Mouse (Mus musculus) limb, embryonic 11.5 days (tissue): Measurements from ENCODE around the gene Taar3. TPM values are rescaled to one million over a fixed set of nuclear protein-coding genes. Genes with fewer than 3 reads are reported as not detected.

Source experiments
- ATAC-seq: fragments of 200-750 bp; cut with Nextera tagmentation; 2 replicates; pipeline ENCODE4 v1.8.0; 2017; ENCODE audit warnings: low read depth; ENCODE audit not compliant: insufficient number of reproducible peaks, low FRiP score, low TSS enrichment
- DNase-seq: peaks from one replicate; pipeline ENCODE4 v3.0.0-alpha.2; 2015; ENCODE audit warnings: low spot score
- H3K27ac ChIP-seq: fragments of 300-500 bp; sonication (generic); replicated peaks from 2 replicates; pipeline ENCODE4 v1.5.1; 2014; ENCODE audit warnings: low read depth, mild to moderate bottlenecking, low read length
- H3K27me3 ChIP-seq: fragments of 300-500 bp; sonication (generic); 2 replicates; pipeline ENCODE4 v1.6.1; 2014; ENCODE audit warnings: mild to moderate bottlenecking, low read length, mixed read lengths; ENCODE audit not compliant: control insufficient read depth, insufficient read depth
- H3K36me3 ChIP-seq: fragments of 300-500 bp; sonication (generic); 2 replicates; pipeline ENCODE4 v1.6.1; 2014; ENCODE audit warnings: mild to moderate bottlenecking, low read length, moderate library complexity, mixed read lengths; ENCODE audit not compliant: control insufficient read depth, insufficient read depth
- H3K4me1 ChIP-seq: fragments of 300-500 bp; sonication (generic); 2 replicates; pipeline ENCODE4 v1.6.1; 2014; ENCODE audit warnings: low read length, mixed read lengths; ENCODE audit not compliant: control insufficient read depth, insufficient read depth
- H3K4me2 ChIP-seq: fragments of 300-500 bp; sonication (generic); 2 replicates; pipeline ENCODE4 v1.6.1; 2014; ENCODE audit warnings: low read depth, mild to moderate bottlenecking, moderate library complexity; ENCODE audit not compliant: severe bottlenecking
- H3K4me3 ChIP-seq: fragments of 300-500 bp; sonication (generic); 2 replicates; pipeline ENCODE4 v1.5.1; 2014; ENCODE audit warnings: low read depth, low read length
- H3K9ac ChIP-seq: fragments of 300-500 bp; sonication (generic); 2 replicates; pipeline ENCODE4 v1.6.1; 2014; ENCODE audit warnings: mild to moderate bottlenecking, low read length
- H3K9me3 ChIP-seq: fragments of 300-500 bp; sonication (generic); 2 replicates; pipeline ENCODE4 v1.6.1; 2016; ENCODE audit warnings: low read length; ENCODE audit not compliant: control insufficient read depth
- WGBS: fragments of 180-500 bp; shearing (Covaris S2); extraction: QIAGEN DNeasy Blood & Tissue Kit; methylation state at CpG from one replicate; pipeline ENCODE4 v1.1.7; 2014; 5-methylcytosine and 5-hydroxymethylcytosine counted together
- polyA plus RNA-seq: library from polyadenylated mRNA; unstranded; fragments of >200 nt; fragmentation: Nextera tagmentation; extraction: Ambion mirVana; gene quantifications from 2 replicates; pipeline ENCODE4 v1.2.1, GENCODE M21; 2014

Taar3 gene
- polyA plus RNA-seq, 1 experiment from 2014 or later = not detected

DNA sequence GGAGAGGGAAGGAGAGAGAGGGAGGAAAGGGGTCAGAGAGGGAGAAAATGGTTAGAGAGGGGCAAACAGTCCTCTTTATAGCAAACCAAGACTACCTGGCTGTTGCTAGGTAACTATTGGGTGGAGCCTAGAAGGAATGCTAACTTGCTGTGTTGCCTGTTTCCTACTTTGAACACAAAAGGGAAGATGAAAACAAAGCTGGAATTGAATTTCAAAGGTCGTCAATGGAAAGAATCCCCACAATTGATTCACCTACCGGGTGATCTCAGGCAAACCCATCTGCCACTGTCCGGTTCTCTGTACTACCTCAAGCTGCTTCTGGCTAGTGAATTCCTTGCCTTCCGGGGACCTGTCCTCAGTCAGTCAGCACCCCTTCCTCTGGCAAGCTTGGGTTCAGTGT is 28.6 kb downstream of the Taar3 start:
- Histone ChIP-seq H3K4me1 (no peaks in the 10 kb centered on the region), H3K9me3 (no peaks in the 10 kb centered on the region), H3K4me3 (no peak overlapping the region), H3K4me2 (no peak overlapping the region), H3K27ac (no peak overlapping the region), H3K27me3 (no peaks in the 10 kb centered on the region), H3K36me3 (no peaks in the 10 kb centered on the region), H3K9ac (no peak overlapping the region)
- DNase-seq (no peak), ATAC-seq (no peak)
- 55% methylated on average over 4 of the region's 4 CpGs for WGBS

DNA sequence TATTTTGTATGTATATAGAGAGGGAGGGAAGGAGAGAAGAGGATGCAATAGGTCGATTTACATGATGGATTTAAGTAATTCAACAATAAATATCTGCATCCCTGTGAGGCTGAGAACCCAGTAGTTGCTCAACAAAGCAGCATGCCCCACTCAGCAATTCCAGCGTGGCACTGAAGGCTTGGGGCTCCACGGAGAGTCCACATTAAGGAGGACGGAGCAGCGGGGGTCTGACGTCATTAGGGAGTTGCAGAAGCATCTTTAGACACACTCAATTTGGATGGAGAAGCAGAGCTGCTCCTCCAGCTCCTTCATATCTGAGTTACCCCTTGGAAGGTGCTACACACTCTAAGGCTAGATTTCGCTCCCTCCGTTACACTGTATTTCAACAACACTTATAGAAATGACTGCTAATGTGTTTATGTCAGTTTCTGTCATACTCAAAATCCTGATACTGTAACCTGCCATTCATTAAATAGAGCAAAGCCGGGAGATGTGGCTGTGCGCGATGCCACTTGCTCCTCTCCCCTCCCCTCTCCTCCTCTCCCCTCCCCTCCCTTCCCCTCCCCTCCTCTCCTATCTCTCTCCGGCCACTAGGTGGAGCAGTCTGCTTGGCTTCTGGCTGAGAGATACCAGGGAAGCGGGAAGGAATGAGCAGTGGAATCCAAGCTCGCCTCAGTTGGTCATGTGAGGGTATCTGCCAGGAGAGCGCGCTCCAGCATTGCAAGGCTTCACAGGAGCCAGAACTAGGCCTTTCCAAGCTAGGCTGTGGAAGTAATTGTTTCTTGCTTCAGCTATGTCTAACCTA is 29.7 kb downstream of the Taar3 start:
- Histone ChIP-seq H3K4me2 (no peak overlapping the region), H3K27me3 (no peaks in the 10 kb centered on the region), H3K27ac (no peak overlapping the region), H3K4me3 (no peak overlapping the region), H3K4me1 (no peaks in the 10 kb centered on the region), H3K9me3 (no peaks in the 10 kb centered on the region), H3K36me3 (no peaks in the 10 kb centered on the region), H3K9ac (no peak overlapping the region)
- WGBS = 47% methylated on average over 16 of the region's 16 CpGs
- DNase-seq = peak; percentile 74
- ATAC-seq = no peak

- no peak for DNase-seq
- ATAC-seq = no peak
- Histone ChIP-seq H3K4me2 (no peak within 1 kb of the TSS), H3K9me3 (no peaks in the 10 kb centered on the region), H3K4me1 (no peaks in the 10 kb centered on the region), H3K27ac (no peak within 1 kb of the TSS), H3K36me3 (no peaks in the 10 kb centered on the region), H3K9ac (no peak within 1 kb of the TSS), H3K27me3 (no peaks in the 10 kb centered on the region), H3K4me3 (no peak within 1 kb of the TSS)
- WGBS = 80% methylated on average over 8 of the region's 8 CpGs
These were observed 36.2 kb downstream of the Taar3 start, which contains the start of gene Taar6 for GRCm38 (mm10) chr10:23985546-23985945. Taar6 (minus strand) TSS chr10:23985646.

- WGBS = 87% methylated on average over 5 of the region's 5 CpGs
- no peaks in the 10 kb centered on the region for H3K4me1 ChIP-seq
These were observed 37.1 kb downstream of the Taar3 start for GRCm38 (mm10) chr10:23986419-23986818.

GRCm38 (mm10) chr10:23993381-23993780 is 44.0 kb downstream of the Taar3 start, which contains the start of gene Taar7a:
Taar7a (minus strand) TSS chr10:23993481.
- Histone ChIP-seq H3K36me3 (no peaks in the 10 kb centered on the region), H3K4me2 (no peak within 1 kb of the TSS), H3K4me3 (no peak within 1 kb of the TSS), H3K27me3 (no peaks in the 10 kb centered on the region), H3K9ac (no peak within 1 kb of the TSS), H3K4me1 (no peaks in the 10 kb centered on the region), H3K9me3 (no peaks in the 10 kb centered on the region), H3K27ac (no peak within 1 kb of the TSS)
- no peak for DNase-seq
- no peak for ATAC-seq
- 84% methylated on average over 3 of the region's 3 CpGs for WGBS

More at GRCm38 (mm10) chr10:23986419-23986818, 37.1 kb downstream of the Taar3 start:
- Histone ChIP-seq H3K27ac (no peak overlapping the region), H3K4me2 (no peak overlapping the region), H3K4me3 (no peak overlapping the region), H3K9ac (no peak overlapping the region), H3K36me3 (no peaks in the 10 kb centered on the region), H3K27me3 (no peaks in the 10 kb centered on the region), H3K9me3 (no peaks in the 10 kb centered on the region)
- no peak for DNase-seq
- ATAC-seq = no peak

DNA sequence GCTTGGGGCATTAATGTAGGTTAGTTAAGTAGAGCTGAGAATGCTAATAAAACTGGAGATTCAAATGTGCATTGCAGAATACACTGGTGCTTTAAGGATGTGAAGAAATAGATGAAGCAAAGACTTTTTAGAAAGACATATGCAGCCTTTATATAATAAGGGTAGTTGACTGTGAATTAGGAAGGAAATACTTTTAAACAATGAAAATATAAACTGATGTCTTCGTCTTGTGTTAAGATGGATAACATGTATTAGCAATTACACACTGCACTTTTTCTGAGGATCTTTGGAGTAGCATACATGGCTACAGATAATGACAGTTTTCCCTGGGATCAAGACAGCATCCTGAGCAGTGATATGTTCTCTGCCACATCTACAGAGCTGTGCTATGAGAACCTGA is 50.3 kb downstream of the Taar3 start, which contains the start of gene Taar7b:
Taar7b (plus strand) TSS at position 301 of the 400 bp plus-strand sequence.
- no peaks in the 10 kb centered on the region for H3K9me3 ChIP-seq
- 92% methylated on average over 1 of the region's 1 CpGs for WGBS
- ATAC-seq = no peak

More for the DNA sequence above, 50.3 kb downstream of the Taar3 start, which contains the start of gene Taar7b:
- no peaks in the 10 kb centered on the region for H3K27me3 ChIP-seq
- no peak within 1 kb of the TSS for H3K9ac ChIP-seq
- no peaks in the 10 kb centered on the region for H3K36me3 ChIP-seq
- no peaks in the 10 kb centered on the region for H3K4me1 ChIP-seq
- no peak within 1 kb of the TSS for H3K27ac ChIP-seq
- no peak for DNase-seq
- no peak within 1 kb of the TSS for H3K4me2 ChIP-seq
- no peak within 1 kb of the TSS for H3K4me3 ChIP-seq

Other genes with a start within 250 kb of the Taar3 start
- gene Rps12, start 162.3 kb upstream of the Taar3 start, polyA plus RNA-seq = 178 and 198 TPM in 2 replicates
- 19.9 and 24.3 TPM in 2 replicates for gene Slc18b1, start 152.6 kb upstream of the Taar3 start, polyA plus RNA-seq
- not detected in 2 replicates for gene Vnn3, start 98.1 kb upstream of the Taar3 start, polyA plus RNA-seq
- gene Vnn1, start 54.9 kb upstream of the Taar3 start, polyA plus RNA-seq = 0.33 and 0.37 TPM in 2 replicates
- not detected in 2 replicates for gene Taar1, start 29.2 kb upstream of the Taar3 start, polyA plus RNA-seq
- gene Taar2, start 11.0 kb upstream of the Taar3 start, polyA plus RNA-seq = not detected in 2 replicates
- not detected in 2 replicates for gene Taar4, start 10.9 kb downstream of the Taar3 start, polyA plus RNA-seq
- not detected in 2 replicates for gene Taar5, start 21.1 kb downstream of the Taar3 start, polyA plus RNA-seq
- not detected in 2 replicates for gene Taar6, start 36.1 kb downstream of the Taar3 start, polyA plus RNA-seq
- gene Taar7a, start 43.9 kb downstream of the Taar3 start, polyA plus RNA-seq = not detected in 2 replicates
- gene Taar7b, start 50.4 kb downstream of the Taar3 start, polyA plus RNA-seq = not detected in 2 replicates
- gene Taar7d, start 77.7 kb downstream of the Taar3 start, polyA plus RNA-seq = not detected in 2 replicates
- not detected in 2 replicates for gene Taar7e, start 88.1 kb downstream of the Taar3 start, polyA plus RNA-seq
- not detected in 2 replicates for gene Taar7f, start 100.0 kb downstream of the Taar3 start, polyA plus RNA-seq
- gene Taar8a, start 126.9 kb downstream of the Taar3 start, polyA plus RNA-seq = not detected in 2 replicates
- gene Taar8b, start 142.7 kb downstream of the Taar3 start, polyA plus RNA-seq = not detected in 2 replicates
- gene Taar8c, start 152.4 kb downstream of the Taar3 start, polyA plus RNA-seq = not detected in 2 replicates
- not detected in 2 replicates for gene Taar9, start 160.0 kb downstream of the Taar3 start, polyA plus RNA-seq
- 46.6 and 48.4 TPM in 2 replicates for gene Stx7, start 199.7 kb downstream of the Taar3 start, polyA plus RNA-seq